Mouse (Mus musculus) midbrain, embryonic 14.5 days (tissue): ENCODE measurements around the gene Eef2k. TPM values are rescaled to one million over a fixed set of nuclear protein-coding genes. Genes with fewer than 3 reads are reported as not detected.
"Not testable (repeated sequence)": the region's sequence is repeated elsewhere in the genome, so short reads cannot be mapped to it uniquely, and the experiment has no call there.

ENCODE experiments used
- ATAC-seq: fragments of 200-750 bp; cut with Nextera tagmentation; 2 replicates; pipeline ENCODE4 v1.8.0; 2017; ENCODE audit warnings: moderate number of reproducible peaks, moderate library complexity; ENCODE audit not compliant: low FRiP score, low TSS enrichment
- DNase-seq: peaks from one replicate; pipeline ENCODE4 v3.0.0-alpha.2; 2015
- H3K27ac ChIP-seq: fragments of 300-500 bp; sonication (generic); replicated peaks from 2 replicates; pipeline ENCODE4 v1.5.1; 2014; ENCODE audit warnings: mild to moderate bottlenecking, low read depth, low read length, moderate library complexity
- H3K27me3 ChIP-seq: fragments of 300-500 bp; sonication (generic); 2 replicates; pipeline ENCODE4 v1.6.1; 2014; ENCODE audit warnings: low read length, control low read depth, mixed read lengths; ENCODE audit not compliant: control insufficient read depth, insufficient read depth
- H3K36me3 ChIP-seq: fragments of 300-500 bp; sonication (generic); 2 replicates; pipeline ENCODE4 v1.6.1; 2014; ENCODE audit warnings: low read length, control low read depth; ENCODE audit not compliant: control insufficient read depth, insufficient read depth
- H3K4me1 ChIP-seq: fragments of 300-500 bp; sonication (generic); 2 replicates; pipeline ENCODE4 v1.6.1; 2014; ENCODE audit warnings: mild to moderate bottlenecking, antibody characterized with exemption, low read length, control low read depth; ENCODE audit not compliant: control insufficient read depth, insufficient read depth
- H3K4me2 ChIP-seq: fragments of 300-500 bp; sonication (generic); 2 replicates; pipeline ENCODE4 v1.6.1; 2014; ENCODE audit warnings: mild to moderate bottlenecking, low read length, moderate library complexity
- H3K4me3 ChIP-seq: fragments of 300-500 bp; sonication (generic); replicated peaks from 2 replicates; pipeline ENCODE4 v1.5.1; 2014; ENCODE audit warnings: low read depth, low read length
- H3K9ac ChIP-seq: fragments of 300-500 bp; sonication (generic); replicated peaks from 2 replicates; pipeline ENCODE4 v1.6.1; 2014; ENCODE audit warnings: mild to moderate bottlenecking, low read length, moderate library complexity
- H3K9me3 ChIP-seq: fragments of 300-500 bp; sonication (generic); 2 replicates; pipeline ENCODE4 v1.6.1; 2016; ENCODE audit warnings: low read length, control low read depth, mixed read lengths; ENCODE audit not compliant: control insufficient read depth
- WGBS: fragments of 180-500 bp; shearing (Covaris S2); extraction: QIAGEN DNeasy Blood & Tissue Kit; methylation state at CpG from one replicate; pipeline ENCODE4 v1.1.7; 2014; 5-methylcytosine and 5-hydroxymethylcytosine counted together
- polyA plus RNA-seq: library from polyadenylated mRNA; unstranded; fragments of >200 nt; fragmentation: Nextera tagmentation; extraction: Ambion mirVana; gene quantifications from 2 replicates; pipeline ENCODE4 v1.2.1, GENCODE M21; 2014

Gene Eef2k
- polyA plus RNA-seq, 1 experiment from 2014 or later = 13.1 TPM

DNA sequence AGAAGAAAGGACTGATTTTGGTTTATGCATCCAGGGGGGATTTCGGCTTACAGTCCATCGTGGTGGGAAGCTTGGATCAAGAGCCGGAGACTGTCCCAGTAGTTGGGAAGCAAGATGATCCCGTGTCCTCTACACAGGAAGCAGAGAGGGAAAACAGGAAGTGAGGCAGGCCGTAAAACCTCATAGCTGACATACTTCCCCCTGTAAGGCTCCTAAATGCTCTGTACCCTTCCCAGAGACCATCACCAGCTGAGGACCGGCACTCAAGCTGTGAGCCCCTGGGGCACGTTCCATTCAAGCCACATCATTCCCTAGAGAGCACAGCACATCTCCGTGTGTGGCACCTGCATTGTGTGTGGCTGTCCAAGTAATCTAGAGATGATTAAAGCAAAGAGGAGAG lies 59.1 kb downstream of the Eef2k start:
- Histone ChIP-seq H3K27ac (peak overlapping the region; percentile 32; the same call in 1 of the 2 replicates), H3K36me3 (peaks cover 20% of the 10 kb centered on the region), H3K9me3 (no peaks in the 10 kb centered on the region), H3K27me3 (no peaks in the 10 kb centered on the region), H3K4me3 (no peak overlapping the region), H3K9ac (no peak overlapping the region), H3K4me2 (no peak overlapping the region), H3K4me1 (peaks cover 8% of the 10 kb centered on the region)
- ATAC-seq = no peak
- DNase-seq = no peak
- 53% methylated on average over 8 of the region's 8 CpGs for WGBS

DNA sequence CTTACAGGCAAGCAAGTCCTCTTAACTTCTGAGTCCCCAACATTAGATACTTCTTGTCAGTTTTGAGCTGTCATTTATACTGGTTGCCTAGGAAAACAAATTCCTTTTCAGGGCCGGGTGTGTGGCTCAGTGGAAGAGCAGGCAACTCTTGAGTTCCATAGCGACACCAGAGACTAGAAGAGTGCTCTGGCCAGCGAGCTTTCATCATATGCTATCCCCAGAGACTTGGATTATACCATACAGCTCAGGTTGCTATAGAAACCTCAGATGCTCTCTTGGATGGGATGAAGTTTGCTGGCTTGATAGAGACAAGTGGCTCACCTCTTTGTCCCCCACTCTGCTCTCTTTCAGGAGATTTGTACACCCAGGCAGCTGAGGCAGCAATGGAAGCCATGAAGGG lies 60.3 kb downstream of the Eef2k start:
- no peak overlapping the region for H3K4me2 ChIP-seq
- peak; percentile 65 for DNase-seq
- H3K4me3 ChIP-seq = no peak overlapping the region
- no peak overlapping the region for H3K27ac ChIP-seq
- WGBS = 20% methylated on average over 3 of the region's 3 CpGs
- no peaks in the 10 kb centered on the region for H3K27me3 ChIP-seq
- ATAC-seq = no peak
- H3K9ac ChIP-seq = no peak overlapping the region
- H3K36me3 ChIP-seq = peaks cover 16% of the 10 kb centered on the region
- H3K4me1 ChIP-seq = peaks cover 8% of the 10 kb centered on the region
- H3K9me3 ChIP-seq = no peaks in the 10 kb centered on the region

GRCm38 (mm10) chr7:120910172-120910571 lies 67.5 kb downstream of the Eef2k start:
- ATAC-seq, H3K9me3 ChIP-seq, H3K9ac ChIP-seq, H3K27me3 ChIP-seq, H3K27ac ChIP-seq, H3K4me2 ChIP-seq, H3K4me3 ChIP-seq, H3K36me3 ChIP-seq, DNase-seq, H3K4me1 ChIP-seq: not testable (repeated sequence)
- WGBS = 74% methylated on average over 3 of the region's 3 CpGs

- DNase-seq, H3K4me3 ChIP-seq, H3K27me3 ChIP-seq, ATAC-seq, H3K36me3 ChIP-seq, H3K4me1 ChIP-seq, H3K4me2 ChIP-seq, H3K9me3 ChIP-seq, H3K27ac ChIP-seq, H3K9ac ChIP-seq: not testable (repeated sequence)
- 91% methylated on average over 6 of the region's 6 CpGs for WGBS
These were observed 68.6 kb downstream of the Eef2k start for GRCm38 (mm10) chr7:120911268-120911667.

DNA sequence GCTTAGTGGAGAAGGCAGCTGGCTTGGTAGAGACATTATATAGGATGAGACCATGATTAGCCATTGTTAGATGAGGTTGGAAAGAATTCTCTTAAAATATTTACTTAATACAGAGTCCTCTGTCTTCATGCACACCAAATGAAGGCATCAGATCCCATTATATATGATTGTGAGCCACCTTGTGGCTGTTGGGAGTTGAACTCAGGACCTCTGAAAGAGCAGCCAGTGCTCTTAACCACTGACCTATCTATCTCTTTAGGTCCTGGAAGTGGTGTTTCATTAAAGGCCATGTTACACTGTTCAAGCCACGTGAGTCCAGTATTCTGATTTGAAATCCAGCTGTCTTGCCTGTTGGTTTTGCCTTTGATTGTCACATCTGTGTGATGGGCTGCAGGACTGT lies 70.7 kb downstream of the Eef2k start:
- Histone ChIP-seq H3K27me3 (no peaks in the 10 kb centered on the region), H3K9me3 (no peaks in the 10 kb centered on the region), H3K4me3 (no peak overlapping the region), H3K9ac (no peak overlapping the region), H3K4me2 (no peak overlapping the region), H3K36me3 (no peaks in the 10 kb centered on the region), H3K4me1 (no peaks in the 10 kb centered on the region), H3K27ac (no peak overlapping the region)
- 45% methylated on average over 1 of the region's 1 CpGs for WGBS
- DNase-seq = no peak
- no peak for ATAC-seq

DNA sequence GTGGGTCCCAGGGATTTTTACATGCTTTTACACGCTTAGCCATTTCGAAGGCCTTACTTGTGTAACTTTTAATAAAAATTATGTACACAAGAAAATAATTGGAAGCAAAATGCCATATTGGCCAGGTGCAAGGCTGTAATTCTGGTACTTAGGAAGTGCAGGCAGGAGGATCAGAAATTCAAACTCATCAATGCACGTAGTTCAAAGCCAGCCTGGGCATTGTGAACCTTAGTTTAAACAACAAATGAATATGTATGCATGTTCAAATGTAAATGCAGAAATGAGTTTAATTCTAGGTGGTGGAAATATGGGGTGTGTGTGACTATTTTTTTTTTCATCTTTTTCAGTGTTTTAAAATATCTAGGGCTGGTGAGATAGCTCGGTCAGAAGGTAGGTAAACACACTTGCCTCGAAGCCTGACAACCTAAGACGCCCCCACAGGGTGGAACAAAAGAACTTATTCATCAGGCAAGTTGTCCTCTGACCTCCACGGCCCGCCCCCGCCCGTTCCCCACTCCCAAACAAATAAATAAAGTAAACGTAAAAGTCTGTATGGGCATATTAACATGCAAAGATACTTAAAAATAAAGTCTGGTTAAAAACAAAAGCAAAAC lies 73.7 kb downstream of the Eef2k start:
- Histone ChIP-seq H3K4me1 (no peaks in the 10 kb centered on the region), H3K9me3 (no peaks in the 10 kb centered on the region), H3K9ac (no peak overlapping the region), H3K27ac (no peak overlapping the region), H3K36me3 (no peaks in the 10 kb centered on the region), H3K27me3 (no peaks in the 10 kb centered on the region), H3K4me3 (no peak overlapping the region), H3K4me2 (no peak overlapping the region)
- WGBS = 20% methylated on average over 11 of the region's 11 CpGs
- ATAC-seq (no peak), DNase-seq (no peak)

DNA sequence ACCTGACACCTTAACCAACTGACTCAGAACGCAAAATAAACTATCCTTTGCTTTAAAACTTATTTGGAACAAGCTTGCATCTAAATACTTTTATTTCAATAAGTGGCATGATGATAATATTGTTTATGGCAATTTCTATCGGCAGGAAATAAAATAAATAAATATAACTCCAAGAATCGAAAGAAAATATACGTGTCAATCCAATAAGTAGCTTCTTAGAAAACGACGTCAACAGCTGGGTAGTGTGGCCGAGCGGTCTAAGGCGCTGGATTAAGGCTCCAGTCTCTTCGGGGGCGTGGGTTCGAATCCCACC lies 74.6 kb downstream of the Eef2k start:
- ATAC-seq = no peak; the same call in 1 of the 2 replicates
- 8% methylated on average over 12 of the region's 12 CpGs for WGBS
- no peak overlapping the region for H3K9ac ChIP-seq
- no peaks in the 10 kb centered on the region for H3K36me3 ChIP-seq
- H3K4me1 ChIP-seq = no peaks in the 10 kb centered on the region
- H3K9me3 ChIP-seq = no peaks in the 10 kb centered on the region
- no peaks in the 10 kb centered on the region for H3K27me3 ChIP-seq
- peak overlapping the region; percentile 71 for H3K4me2 ChIP-seq
- DNase-seq = no peak
- H3K27ac ChIP-seq = no peak overlapping the region
- H3K4me3 ChIP-seq = peak overlapping the region; percentile 96

DNA sequence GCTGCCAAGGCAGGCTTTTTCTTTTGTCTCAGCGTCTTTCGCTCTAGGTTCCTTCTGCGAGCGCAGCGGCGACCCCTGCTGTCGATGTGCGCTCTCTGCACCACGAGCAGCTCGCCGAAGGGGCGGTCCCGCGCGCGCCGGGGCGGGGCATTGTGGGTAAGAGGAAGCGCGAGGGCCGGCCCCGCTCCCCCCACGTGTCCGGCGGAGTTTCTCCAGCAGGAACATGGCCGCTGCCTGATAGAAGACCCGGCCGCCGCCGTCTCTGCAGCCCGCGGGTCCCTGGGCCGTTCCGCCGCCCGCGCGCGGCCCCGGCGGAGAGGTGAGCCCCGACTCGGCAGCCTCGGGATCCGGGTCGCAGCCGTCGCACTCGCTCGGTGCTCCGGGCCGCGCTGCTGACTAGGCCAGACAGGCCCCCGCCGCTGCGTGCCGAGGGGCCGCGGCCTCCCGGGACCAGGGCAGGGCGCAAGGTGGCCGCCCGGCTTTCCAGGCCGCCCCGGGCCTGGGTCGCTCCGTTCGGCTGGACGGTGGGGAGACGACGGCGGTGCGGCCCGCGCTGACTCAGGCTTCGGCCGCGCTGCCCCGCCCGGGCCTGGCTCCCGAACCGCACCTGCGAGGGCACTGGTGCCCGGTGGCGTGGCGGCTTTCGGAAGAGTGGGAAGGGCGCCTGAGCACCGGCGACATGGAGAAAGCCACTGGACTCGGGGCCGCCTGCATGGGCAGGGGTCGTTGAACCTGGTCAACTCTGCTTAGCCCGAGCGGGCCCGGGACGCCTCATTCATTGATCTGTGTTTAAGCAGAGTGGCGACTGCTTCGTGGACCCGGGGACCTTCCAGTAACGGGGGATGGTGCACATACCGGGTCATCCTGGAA lies 75.2 kb downstream of the Eef2k start, which contains the start of gene Polr3e:
Polr3e (plus strand) TSS at position 153 of the 870 bp plus-strand sequence.
- peak; percentile 93 for ATAC-seq
- under 1% methylated on average over 102 of the region's 102 CpGs for WGBS

More for the DNA sequence above, 75.2 kb downstream of the Eef2k start, which contains the start of gene Polr3e:
- Histone ChIP-seq H3K4me1 (no peaks in the 10 kb centered on the region), H3K36me3 (no peaks in the 10 kb centered on the region), H3K27me3 (no peaks in the 10 kb centered on the region), H3K27ac (peak within 1 kb of the TSS; percentile 80), H3K4me2 (peak within 1 kb of the TSS; percentile 71), H3K9me3 (no peaks in the 10 kb centered on the region), H3K9ac (peak within 1 kb of the TSS; percentile 84), H3K4me3 (peak within 1 kb of the TSS; percentile 96)
- DNase-seq = peak; percentile 99
